Mouse (Mus musculus): Measurements from ENCODE around the gene Lin7a.

- TF ChIP-seq EP300 (optimal IDR thresholded peaks at IDR 0.05) (no peak), CTCF (IDR thresholded peaks at IDR 0.05; ENCODE audit: low read depth) (no peak)
These were observed 196.3 kb downstream of the Lin7a start for GRCm38 (mm10) chr10:107467819-107468218.
